Mouse (Mus musculus): Measurements from ENCODE around the gene Gfod1. TPM values are rescaled to one million over a fixed set of nuclear protein-coding genes. Genes with fewer than 3 reads are reported as not detected.

Gene Gfod1
- polyA plus RNA-seq (2014; fragmentation: Illumina TruSeq; extraction: RNeasy Lipid Tissue Mini Kit (QIAGEN cat#74804); ENCODE audit: insufficient read depth, low read depth, low replicate concordance): 4.8 TPM

GRCm38 (mm10) chr13:43304018-43304431 lies at the start of gene Gfod1:
TSS of gene Gfod1 (minus strand) at chr13:43304172.

GRCm38 (mm10) chr13:43171020-43171710 lies 132.8 kb downstream of the Gfod1 start, which contains the start of gene Tbc1d7:
TSS of gene Tbc1d7 (minus strand) at chr13:43171501.

Other genes with a start within 250 kb of the Gfod1 start
- gene Tbc1d7, start 132.7 kb downstream of the Gfod1 start, polyA plus RNA-seq (2014; fragmentation: Illumina TruSeq; extraction: RNeasy Lipid Tissue Mini Kit (QIAGEN cat#74804); ENCODE audit: insufficient read depth, low read depth, low replicate concordance): 9.5 TPM
- gene Sirt5, start 61.3 kb upstream of the Gfod1 start, polyA plus RNA-seq (2014; fragmentation: Illumina TruSeq; extraction: RNeasy Lipid Tissue Mini Kit (QIAGEN cat#74804); ENCODE audit: insufficient read depth, low read depth, low replicate concordance): 9.8 TPM
- gene Nol7, start 94.2 kb upstream of the Gfod1 start, polyA plus RNA-seq (2014; fragmentation: Illumina TruSeq; extraction: RNeasy Lipid Tissue Mini Kit (QIAGEN cat#74804); ENCODE audit: insufficient read depth, low read depth, low replicate concordance): 103 TPM
- gene Ranbp9, start 177.1 kb upstream of the Gfod1 start, polyA plus RNA-seq (2014; fragmentation: Illumina TruSeq; extraction: RNeasy Lipid Tissue Mini Kit (QIAGEN cat#74804); ENCODE audit: insufficient read depth, low read depth, low replicate concordance): 24.9 TPM